Mouse (Mus musculus) retina, postnatal 7 days (tissue): ENCODE data around the gene Map2k4.
A peak's percentile ranks its signal among the peaks of the same experiment; 100 is the strongest.

Experiments
- DNase-seq: peaks from one replicate; pipeline ENCODE4 v3.0.0-alpha.2; 2012; ENCODE audit warnings: low read depth, low spot score

The Map2k4 gene

GRCm38 (mm10) chr11:65712754-65713306 lies 75.3 kb downstream of the Map2k4 start:
- no peak for DNase-seq

- DNase-seq: no peak
Observed at GRCm38 (mm10) chr11:65706784-65707183, 81.3 kb downstream of the Map2k4 start.

- DNase-seq: no peak
Observed at GRCm38 (mm10) chr11:65706176-65706575, 81.9 kb downstream of the Map2k4 start.

GRCm38 (mm10) chr11:65704861-65705260 lies 83.2 kb downstream of the Map2k4 start:
- no peak for DNase-seq

GRCm38 (mm10) chr11:65678824-65679402 lies 109.2 kb downstream of the Map2k4 start:
- peak; percentile 30 for DNase-seq

GRCm38 (mm10) chr11:65667348-65667969 lies 120.6 kb downstream of the Map2k4 start:
- DNase-seq: no peak

GRCm38 (mm10) chr11:65664903-65665302 lies 123.2 kb downstream of the Map2k4 start:
- no peak for DNase-seq

GRCm38 (mm10) chr11:65661790-65662522 lies 126.1 kb downstream of the Map2k4 start:
- DNase-seq: no peak

GRCm38 (mm10) chr11:65653932-65654331 lies 134.2 kb downstream of the Map2k4 start:
- DNase-seq: no peak

GRCm38 (mm10) chr11:65651426-65651825 lies 136.7 kb downstream of the Map2k4 start:
- DNase-seq: no peak

- DNase-seq: no peak
Observed at GRCm38 (mm10) chr11:65649956-65650715, 138.0 kb downstream of the Map2k4 start.

GRCm38 (mm10) chr11:65649469-65649868 lies 138.6 kb downstream of the Map2k4 start:
- no peak for DNase-seq

GRCm38 (mm10) chr11:65646314-65646713 lies 141.8 kb downstream of the Map2k4 start:
- DNase-seq: no peak

GRCm38 (mm10) chr11:65644539-65644938 lies 143.6 kb downstream of the Map2k4 start:
- DNase-seq: no peak

- DNase-seq: no peak
Observed at GRCm38 (mm10) chr11:65640261-65640660, 147.8 kb downstream of the Map2k4 start.
